Mouse (Mus musculus) liver, embryonic 16.5 days (tissue): ENCODE data around the gene Cfap157. TPM values are rescaled to one million over a fixed set of nuclear protein-coding genes. Genes with fewer than 3 reads are reported as not detected.
A peak's percentile ranks its signal among the peaks of the same experiment; 100 is the strongest.

Experiments used
- ATAC-seq: fragments of 200-750 bp; cut with Nextera tagmentation; 2 replicates; pipeline ENCODE4 v1.8.0; 2017; ENCODE audit warnings: low read depth, mild to moderate bottlenecking, moderate number of reproducible peaks, moderate library complexity
- H3K27ac ChIP-seq: fragments of 300-500 bp; sonication (generic); 2 replicates; pipeline ENCODE4 v1.5.1; 2014; ENCODE audit warnings: mild to moderate bottlenecking, low read length
- H3K27me3 ChIP-seq: fragments of 300-500 bp; sonication (generic); 2 replicates; pipeline ENCODE4 v1.6.1; 2014; ENCODE audit warnings: low read depth, low read length, mixed read lengths; ENCODE audit not compliant: control insufficient read depth, insufficient read depth
- H3K36me3 ChIP-seq: fragments of 300-500 bp; sonication (generic); 2 replicates; pipeline ENCODE4 v1.6.1; 2014; ENCODE audit warnings: mild to moderate bottlenecking; ENCODE audit not compliant: control insufficient read depth, insufficient read depth
- H3K4me1 ChIP-seq: fragments of 300-500 bp; sonication (generic); 2 replicates; pipeline ENCODE4 v1.6.1; 2014; ENCODE audit warnings: low read depth, low read length, mixed read lengths; ENCODE audit not compliant: control insufficient read depth
- H3K4me2 ChIP-seq: fragments of 300-500 bp; sonication (generic); 2 replicates; pipeline ENCODE4 v1.6.1; 2014; ENCODE audit warnings: low read depth, low read length, mixed read lengths
- H3K4me3 ChIP-seq: fragments of 300-500 bp; sonication (generic); 2 replicates; pipeline ENCODE4 v1.5.1; 2014; ENCODE audit warnings: low read depth, mild to moderate bottlenecking, low read length
- H3K9ac ChIP-seq: fragments of 300-500 bp; sonication (generic); 2 replicates; pipeline ENCODE4 v1.6.1; 2014; ENCODE audit warnings: low read depth, low read length
- H3K9me3 ChIP-seq: fragments of 300-500 bp; sonication (generic); replicated peaks from 2 replicates; pipeline ENCODE4 v1.6.1; 2016; ENCODE audit warnings: low read length; ENCODE audit not compliant: control insufficient read depth
- WGBS: fragments of 180-500 bp; shearing (Covaris S2); extraction: QIAGEN DNeasy Blood & Tissue Kit; methylation state at CpG from one replicate; pipeline ENCODE4 v1.1.7; 2014; ENCODE audit not compliant: insufficient replicate concordance; 5-methylcytosine and 5-hydroxymethylcytosine counted together
- polyA plus RNA-seq: library from polyadenylated mRNA; unstranded; fragments of >200 nt; fragmentation: Nextera tagmentation; extraction: Ambion mirVana; gene quantifications from 2 replicates; pipeline ENCODE4 v1.2.1, GENCODE M21; 2015

Cfap157 gene
- polyA plus RNA-seq, 1 experiment from 2014 or later, result 0.05 TPM

GRCm38 (mm10) chr2:32761361-32761760 is 22.9 kb downstream of the Cfap157 start:
- H3K27ac ChIP-seq, result no peak overlapping the region
- 86% methylated on average over 14 of the region's 14 CpGs for WGBS
- H3K36me3 ChIP-seq, result no peaks in the 10 kb centered on the region
- H3K9ac ChIP-seq, result no peak overlapping the region
- no peak overlapping the region for H3K4me3 ChIP-seq
- no peaks in the 10 kb centered on the region for H3K9me3 ChIP-seq
- H3K4me1 ChIP-seq, result peaks cover 7% of the 10 kb centered on the region
- no peaks in the 10 kb centered on the region for H3K27me3 ChIP-seq
- no peak for ATAC-seq
- no peak overlapping the region for H3K4me2 ChIP-seq

GRCm38 (mm10) chr2:32759001-32759400 is 25.2 kb downstream of the Cfap157 start:
- H3K36me3 ChIP-seq, result no peaks in the 10 kb centered on the region
- H3K4me3 ChIP-seq, result no peak overlapping the region
- ATAC-seq, result no peak
- no peaks in the 10 kb centered on the region for H3K27me3 ChIP-seq
- H3K9me3 ChIP-seq, result no peaks in the 10 kb centered on the region
- WGBS, result 89% methylated on average over 2 of the region's 2 CpGs
- H3K4me1 ChIP-seq, result peaks cover 7% of the 10 kb centered on the region
- no peak overlapping the region for H3K4me2 ChIP-seq
- no peak overlapping the region for H3K27ac ChIP-seq
- H3K9ac ChIP-seq, result no peak overlapping the region

GRCm38 (mm10) chr2:32758503-32758902 is 25.7 kb downstream of the Cfap157 start:
- H3K9me3 ChIP-seq, result no peaks in the 10 kb centered on the region
- H3K4me2 ChIP-seq, result no peak overlapping the region
- H3K4me1 ChIP-seq, result peaks cover 7% of the 10 kb centered on the region
- H3K27me3 ChIP-seq, result no peaks in the 10 kb centered on the region
- H3K9ac ChIP-seq, result no peak overlapping the region
- H3K36me3 ChIP-seq, result no peaks in the 10 kb centered on the region
- no peak overlapping the region for H3K27ac ChIP-seq
- no peak overlapping the region for H3K4me3 ChIP-seq
- WGBS, result 78% methylated on average over 8 of the region's 8 CpGs
- ATAC-seq, result 0 out of 2 replicates have a peak, but pooled peaks have one; percentile 10

GRCm38 (mm10) chr2:32757056-32757845 is 27.0 kb downstream of the Cfap157 start, which contains the start of gene Tor2a:
Tor2a (plus strand) TSS chr2:32757234.
- WGBS, result under 1% methylated on average over 66 of the region's 66 CpGs
- Histone ChIP-seq H3K9me3 (no peaks in the 10 kb centered on the region), H3K4me1 (peaks cover 7% of the 10 kb centered on the region), H3K9ac (peak within 1 kb of the TSS; percentile 80), H3K4me2 (peak within 1 kb of the TSS; percentile 99), H3K27ac (peak within 1 kb of the TSS; percentile 76), H3K36me3 (no peaks in the 10 kb centered on the region), H3K27me3 (no peaks in the 10 kb centered on the region), H3K4me3 (peak within 1 kb of the TSS; percentile 83)
- ATAC-seq, result peak; percentile 93

GRCm38 (mm10) chr2:32756674-32757055 is 27.6 kb downstream of the Cfap157 start:
- Histone ChIP-seq H3K4me1 (peaks cover 7% of the 10 kb centered on the region), H3K9ac (no peak overlapping the region), H3K9me3 (no peaks in the 10 kb centered on the region), H3K36me3 (no peaks in the 10 kb centered on the region), H3K4me3 (peak overlapping the region; percentile 9; the same call in 1 of the 2 replicates), H3K27me3 (no peaks in the 10 kb centered on the region), H3K4me2 (peak overlapping the region; percentile 99; the same call in 1 of the 2 replicates), H3K27ac (no peak overlapping the region)
- whole genome bisulfite sequencing, result 37% methylated on average over 6 of the region's 6 CpGs
- no peak for ATAC-seq

GRCm38 (mm10) chr2:32752181-32752580 is 32.0 kb downstream of the Cfap157 start:
- Histone ChIP-seq H3K36me3 (no peaks in the 10 kb centered on the region), H3K9me3 (no peaks in the 10 kb centered on the region), H3K4me1 (peaks cover 2% of the 10 kb centered on the region; the same call in 1 of the 2 replicates), H3K4me2 (no peak overlapping the region), H3K27ac (no peak overlapping the region), H3K27me3 (no peaks in the 10 kb centered on the region), H3K9ac (no peak overlapping the region), H3K4me3 (no peak overlapping the region)
- WGBS, result 68% methylated on average over 10 of the region's 10 CpGs
- ATAC-seq, result peak; percentile 30

GRCm38 (mm10) chr2:32751665-32752033 is 32.6 kb downstream of the Cfap157 start:
- H3K36me3 ChIP-seq, result no peaks in the 10 kb centered on the region
- H3K9ac ChIP-seq, result no peak overlapping the region
- no peaks in the 10 kb centered on the region for H3K9me3 ChIP-seq
- ATAC-seq, result no peak
- peak overlapping the region; percentile 24 for H3K4me3 ChIP-seq
- H3K27me3 ChIP-seq, result no peaks in the 10 kb centered on the region
- peak overlapping the region; percentile 42 for H3K4me2 ChIP-seq
- 59% methylated on average over 9 of the region's 10 CpGs for WGBS
- peaks cover under 1% of the 10 kb centered on the region; the same call in 1 of the 2 replicates for H3K4me1 ChIP-seq
- no peak overlapping the region for H3K27ac ChIP-seq

- no peaks in the 10 kb centered on the region for H3K9me3 ChIP-seq
- 62% methylated on average over 31 of the region's 31 CpGs for WGBS
- no peaks in the 10 kb centered on the region for H3K36me3 ChIP-seq
- no peaks in the 10 kb centered on the region for H3K4me1 ChIP-seq
- H3K27me3 ChIP-seq, result no peaks in the 10 kb centered on the region
- peak overlapping the region; percentile 42 for H3K4me2 ChIP-seq
- ATAC-seq, result peak; percentile 84
- H3K27ac ChIP-seq, result no peak overlapping the region
- H3K4me3 ChIP-seq, result peak overlapping the region; percentile 24
- H3K9ac ChIP-seq, result no peak overlapping the region
Observed at GRCm38 (mm10) chr2:32750887-32751664, 33.2 kb downstream of the Cfap157 start.

GRCm38 (mm10) chr2:32750199-32750598 is 34.0 kb downstream of the Cfap157 start:
- H3K9me3 ChIP-seq, result no peaks in the 10 kb centered on the region
- ATAC-seq, result no peak
- no peak overlapping the region for H3K9ac ChIP-seq
- no peaks in the 10 kb centered on the region for H3K4me1 ChIP-seq
- H3K4me2 ChIP-seq, result no peak overlapping the region
- H3K4me3 ChIP-seq, result no peak overlapping the region
- H3K36me3 ChIP-seq, result no peaks in the 10 kb centered on the region
- 71% methylated on average over 7 of the region's 7 CpGs for WGBS
- no peak overlapping the region for H3K27ac ChIP-seq
- no peaks in the 10 kb centered on the region for H3K27me3 ChIP-seq
